Mouse (Mus musculus): ENCODE measurements at regions not wholly inside any gene's neighbourhood (a gene's known extent, or its start where the extent isn't known, plus 50 kb on each side); places are given as distances from the start of the nearest gene placed in this dataset.

- WGBS: 82% methylated on average over 14 of the region's 14 CpGs
Measured at GRCm38 (mm10) chr19:53476768-53477547, 52.0 kb upstream of the Dusp5 start.

GRCm38 (mm10) chr19:53469256-53469655 lies 59.7 kb upstream of the Dusp5 start:
- H3K4me2 ChIP-seq (ENCODE audit: low read length): no peak overlapping the region
- no peak for ATAC-seq
- no peak overlapping the region for H3K4me3 ChIP-seq (ENCODE audit: low read depth, low read length)
- H3K9ac ChIP-seq (ENCODE audit: low read depth, low read length): no peak overlapping the region
- WGBS: 60% methylated on average over 7 of the region's 7 CpGs
- H3K9me3 ChIP-seq (replicated peaks; ENCODE audit: control insufficient read depth, low read length, poor library complexity, severe bottlenecking): 0 out of 2 replicates have a peak, but pooled peaks cover 5% of the 10 kb centered on the region
- no peak overlapping the region for H3K27ac ChIP-seq (ENCODE audit: low read length)
- no peaks in the 10 kb centered on the region for H3K36me3 ChIP-seq (ENCODE audit: control insufficient read depth, insufficient read depth, low read length)
- H3K27me3 ChIP-seq (ENCODE audit: control insufficient read depth, insufficient read depth, low read depth, low read length): no peaks in the 10 kb centered on the region
- H3K4me1 ChIP-seq (ENCODE audit: control insufficient read depth, insufficient read depth, low read length): no peaks in the 10 kb centered on the region

More at GRCm38 (mm10) chr19:53476768-53477547, 52.0 kb upstream of the Dusp5 start:
- Histone ChIP-seq H3K36me3 (ENCODE audit: control insufficient read depth, insufficient read depth, low read length) (no peaks in the 10 kb centered on the region), H3K4me1 (ENCODE audit: control insufficient read depth, insufficient read depth, low read length) (no peaks in the 10 kb centered on the region), H3K27ac (ENCODE audit: low read length) (no peak overlapping the region), H3K4me3 (ENCODE audit: low read depth, low read length) (no peak overlapping the region), H3K4me2 (ENCODE audit: low read length) (no peak overlapping the region), H3K27me3 (ENCODE audit: control insufficient read depth, insufficient read depth, low read depth, low read length) (no peaks in the 10 kb centered on the region), H3K9ac (ENCODE audit: low read depth, low read length) (no peak overlapping the region), H3K9me3 (replicated peaks; ENCODE audit: control insufficient read depth, low read length, poor library complexity, severe bottlenecking) (no peaks in the 10 kb centered on the region)
- ATAC-seq: no peak

GRCm38 (mm10) chr19:53464681-53465080 lies 64.2 kb upstream of the Dusp5 start:
- H3K9ac ChIP-seq (ENCODE audit: low read depth, low read length): no peak overlapping the region
- WGBS: 93% methylated on average over 5 of the region's 5 CpGs
- no peak for ATAC-seq
- no peak overlapping the region for H3K4me2 ChIP-seq (ENCODE audit: low read length)
- H3K27ac ChIP-seq (ENCODE audit: low read length): no peak overlapping the region
- no peak overlapping the region for H3K4me3 ChIP-seq (ENCODE audit: low read depth, low read length)
- no peaks in the 10 kb centered on the region for H3K27me3 ChIP-seq (ENCODE audit: control insufficient read depth, insufficient read depth, low read depth, low read length)
- no peaks in the 10 kb centered on the region for H3K36me3 ChIP-seq (ENCODE audit: control insufficient read depth, insufficient read depth, low read length)
- H3K9me3 ChIP-seq (replicated peaks; ENCODE audit: control insufficient read depth, low read length, poor library complexity, severe bottlenecking): 0 out of 2 replicates have a peak, but pooled peaks cover 5% of the 10 kb centered on the region
- H3K4me1 ChIP-seq (ENCODE audit: control insufficient read depth, insufficient read depth, low read length): peaks cover under 1% of the 10 kb centered on the region

GRCm38 (mm10) chr19:53464135-53464534 lies 64.8 kb upstream of the Dusp5 start:
- 64% methylated on average over 3 of the region's 3 CpGs for WGBS
- Histone ChIP-seq H3K4me1 (ENCODE audit: control insufficient read depth, insufficient read depth, low read length) (peaks cover 6% of the 10 kb centered on the region), H3K9me3 (replicated peaks; ENCODE audit: control insufficient read depth, low read length, poor library complexity, severe bottlenecking) (0 out of 2 replicates have a peak, but pooled peaks cover 5% of the 10 kb centered on the region), H3K27ac (ENCODE audit: low read length) (no peak overlapping the region), H3K4me2 (ENCODE audit: low read length) (no peak overlapping the region), H3K27me3 (ENCODE audit: control insufficient read depth, insufficient read depth, low read depth, low read length) (no peaks in the 10 kb centered on the region), H3K4me3 (ENCODE audit: low read depth, low read length) (no peak overlapping the region), H3K36me3 (ENCODE audit: control insufficient read depth, insufficient read depth, low read length) (no peaks in the 10 kb centered on the region), H3K9ac (ENCODE audit: low read depth, low read length) (no peak overlapping the region)
- ATAC-seq: no peak

GRCm38 (mm10) chr19:53461025-53462015 lies 67.6 kb upstream of the Dusp5 start:
- Histone ChIP-seq H3K4me3 (ENCODE audit: low read depth, low read length) (no peak overlapping the region), H3K9ac (ENCODE audit: low read depth, low read length) (no peak overlapping the region), H3K4me2 (ENCODE audit: low read length) (no peak overlapping the region), H3K9me3 (replicated peaks; ENCODE audit: control insufficient read depth, low read length, poor library complexity, severe bottlenecking) (0 out of 2 replicates have a peak, but pooled peaks cover under 1% of the 10 kb centered on the region), H3K4me1 (ENCODE audit: control insufficient read depth, insufficient read depth, low read length) (peaks cover 10% of the 10 kb centered on the region), H3K27ac (ENCODE audit: low read length) (no peak overlapping the region), H3K36me3 (ENCODE audit: control insufficient read depth, insufficient read depth, low read length) (no peaks in the 10 kb centered on the region), H3K27me3 (ENCODE audit: control insufficient read depth, insufficient read depth, low read depth, low read length) (no peaks in the 10 kb centered on the region)
- ATAC-seq: no peak
- WGBS: 60% methylated on average over 17 of the region's 17 CpGs

GRCm38 (mm10) chr19:53460312-53461024 lies 68.4 kb upstream of the Dusp5 start:
- Histone ChIP-seq H3K4me2 (ENCODE audit: low read length) (peak overlapping the region; percentile 24; the same call in 1 of the 2 replicates), H3K9me3 (replicated peaks; ENCODE audit: control insufficient read depth, low read length, poor library complexity, severe bottlenecking) (no peaks in the 10 kb centered on the region), H3K27ac (ENCODE audit: low read length) (no peak overlapping the region), H3K36me3 (ENCODE audit: control insufficient read depth, insufficient read depth, low read length) (no peaks in the 10 kb centered on the region), H3K4me3 (ENCODE audit: low read depth, low read length) (no peak overlapping the region), H3K9ac (ENCODE audit: low read depth, low read length) (no peak overlapping the region), H3K27me3 (ENCODE audit: control insufficient read depth, insufficient read depth, low read depth, low read length) (no peaks in the 10 kb centered on the region), H3K4me1 (ENCODE audit: control insufficient read depth, insufficient read depth, low read length) (peaks cover 10% of the 10 kb centered on the region)
- WGBS: 7% methylated on average over 19 of the region's 19 CpGs
- ATAC-seq: no peak

GRCm38 (mm10) chr19:53459407-53459788 lies 69.0 kb upstream of the Smndc1 start:
- Histone ChIP-seq H3K27me3 (ENCODE audit: control insufficient read depth, insufficient read depth, low read depth, low read length) (no peaks in the 10 kb centered on the region), H3K27ac (ENCODE audit: low read length) (peak overlapping the region; percentile 56; the same call in 1 of the 2 replicates), H3K9me3 (replicated peaks; ENCODE audit: control insufficient read depth, low read length, poor library complexity, severe bottlenecking) (no peaks in the 10 kb centered on the region), H3K4me3 (ENCODE audit: low read depth, low read length) (no peak overlapping the region), H3K9ac (ENCODE audit: low read depth, low read length) (no peak overlapping the region), H3K36me3 (ENCODE audit: control insufficient read depth, insufficient read depth, low read length) (no peaks in the 10 kb centered on the region), H3K4me2 (ENCODE audit: low read length) (peak overlapping the region; percentile 18), H3K4me1 (ENCODE audit: control insufficient read depth, insufficient read depth, low read length) (peaks cover 10% of the 10 kb centered on the region)
- ATAC-seq: peak; percentile 81; the same call in 1 of the 2 replicates
- WGBS: 21% methylated on average over 3 of the region's 3 CpGs

GRCm38 (mm10) chr19:53458770-53459406 lies 68.5 kb upstream of the Smndc1 start:
- WGBS: 46% methylated on average over 10 of the region's 10 CpGs
- peak overlapping the region; percentile 18 for H3K4me2 ChIP-seq (ENCODE audit: low read length)
- peak overlapping the region; percentile 56 for H3K27ac ChIP-seq (ENCODE audit: low read length)
- H3K9ac ChIP-seq (ENCODE audit: low read depth, low read length): no peak overlapping the region
- ATAC-seq: peak; percentile 57
- no peaks in the 10 kb centered on the region for H3K36me3 ChIP-seq (ENCODE audit: control insufficient read depth, insufficient read depth, low read length)
- H3K4me1 ChIP-seq (ENCODE audit: control insufficient read depth, insufficient read depth, low read length): peaks cover 11% of the 10 kb centered on the region
- H3K27me3 ChIP-seq (ENCODE audit: control insufficient read depth, insufficient read depth, low read depth, low read length): no peaks in the 10 kb centered on the region
- no peaks in the 10 kb centered on the region for H3K9me3 ChIP-seq (replicated peaks; ENCODE audit: control insufficient read depth, low read length, poor library complexity, severe bottlenecking)
- no peak overlapping the region for H3K4me3 ChIP-seq (ENCODE audit: low read depth, low read length)

Data from midbrain, embryonic 16.5 days (tissue).